Mouse (Mus musculus) stomach, postnatal 0 days (tissue): Measurements from ENCODE around the gene Qrfp.

Source experiments
- CTCF ChIP-seq: IDR thresholded peaks from 2 replicates; pipeline ENCODE4 v1.5.1; 2016; ENCODE audit warnings: antibody characterized with exemption, low read depth, mild to moderate bottlenecking, moderate library complexity
- EP300 ChIP-seq: optimal IDR thresholded peaks from 2 replicates; pipeline ENCODE3; 2016; ENCODE audit warnings: antibody characterized with exemption

GRCm38 (mm10) chr2:31782958-31783602, 27.3 kb downstream of the Qrfp start:
- TF ChIP-seq CTCF (peak; percentile 57), EP300 (no peak)
